Mouse (Mus musculus): Measurements from ENCODE around the gene BC005561. TPM values are rescaled to one million over a fixed set of nuclear protein-coding genes. Genes with fewer than 3 reads are reported as not detected.
"Not testable (repeated sequence)": the region's sequence is repeated elsewhere in the genome, so short reads cannot be mapped to it uniquely, and the experiment has no call there.

BC005561 gene
- polyA plus RNA-seq, 1 experiment from 2014 or later: 2.6 TPM

GRCm38 (mm10) chr5:104482856-104483255 is 25.3 kb upstream of the BC005561 start:
- Histone ChIP-seq H3K9me3 (ENCODE audit: low read length) (no peaks in the 10 kb centered on the region), H3K27ac (ENCODE audit: low read depth) (no peak overlapping the region), H3K4me3 (ENCODE audit: low read depth, low read length) (no peak overlapping the region), H3K4me1 (ENCODE audit: insufficient read depth) (no peaks in the 10 kb centered on the region), H3K27me3 (ENCODE audit: insufficient read depth, low read length) (no peaks in the 10 kb centered on the region), H3K9ac (replicated peaks) (no peak overlapping the region), H3K36me3 (replicated peaks; ENCODE audit: insufficient read depth, low read length) (peaks cover 15% of the 10 kb centered on the region), H3K4me2 (ENCODE audit: low read depth, low read length) (no peak overlapping the region)
- TF ChIP-seq CTCF (IDR thresholded peaks at IDR 0.05; ENCODE audit: low read depth): no peak
- TF ChIP-seq EP300 (IDR thresholded peaks at IDR 0.05; ENCODE audit: low read depth): no peak
- ATAC-seq (no peak), DNase-seq (no peak)
- 75% methylated on average over 8 of the region's 8 CpGs for WGBS (ENCODE audit: insufficient replicate concordance)

DNA sequence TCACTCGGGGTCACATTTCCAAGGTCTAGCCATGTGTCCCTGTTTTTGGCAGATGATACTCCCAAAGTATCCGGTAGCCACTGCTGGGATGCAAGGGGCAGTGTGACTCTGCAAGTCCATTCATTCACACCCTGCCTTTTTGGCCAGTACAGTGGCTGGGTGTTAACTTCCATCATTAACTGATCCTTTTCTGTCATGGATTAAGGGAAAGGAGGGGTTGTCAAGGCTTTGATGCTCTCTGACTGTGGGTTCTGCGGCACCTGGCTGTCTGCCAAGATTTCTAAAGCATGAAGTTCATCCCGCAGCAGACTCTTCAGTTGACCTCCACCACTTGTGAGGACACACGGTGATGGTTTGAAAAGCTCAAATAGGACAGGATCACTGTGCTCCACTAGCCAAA is 16.6 kb upstream of the BC005561 start:
- H3K9me3 ChIP-seq (ENCODE audit: low read length): no peaks in the 10 kb centered on the region
- DNase-seq: no peak
- H3K27me3 ChIP-seq (ENCODE audit: insufficient read depth, low read length): no peaks in the 10 kb centered on the region
- 62% methylated on average over 5 of the region's 5 CpGs for WGBS (ENCODE audit: insufficient replicate concordance)
- no peak overlapping the region for H3K4me3 ChIP-seq (ENCODE audit: low read depth, low read length)
- TF ChIP-seq EP300 (IDR thresholded peaks at IDR 0.05; ENCODE audit: low read depth): no peak
- TF ChIP-seq CTCF (IDR thresholded peaks at IDR 0.05; ENCODE audit: low read depth): no peak
- no peaks in the 10 kb centered on the region for H3K4me1 ChIP-seq (ENCODE audit: insufficient read depth)
- no peak overlapping the region for H3K27ac ChIP-seq (ENCODE audit: low read depth)
- no peak for ATAC-seq
- H3K4me2 ChIP-seq (ENCODE audit: low read depth, low read length): no peak overlapping the region
- peaks cover 18% of the 10 kb centered on the region for H3K36me3 ChIP-seq (replicated peaks; ENCODE audit: insufficient read depth, low read length)
- H3K9ac ChIP-seq (replicated peaks): no peak overlapping the region

DNA sequence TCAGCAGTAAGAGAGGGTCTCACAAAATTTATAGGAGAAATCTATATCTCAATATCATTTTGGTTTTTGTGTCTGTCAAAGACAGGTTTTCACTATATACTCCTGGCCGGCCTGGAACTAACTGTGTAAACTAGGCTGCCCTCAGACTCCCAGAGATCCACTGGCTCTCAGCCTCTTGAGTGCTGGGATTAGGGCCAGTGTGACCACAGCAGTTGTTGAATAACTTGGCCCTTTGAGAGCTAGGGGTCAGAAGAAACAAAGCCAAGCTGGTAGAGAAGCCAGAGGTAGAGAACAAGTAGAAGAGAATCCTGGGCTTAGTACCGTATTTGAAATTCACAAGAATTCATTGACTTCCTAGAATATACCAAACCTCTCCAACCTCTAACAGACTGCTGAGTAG is 3.3 kb upstream of the BC005561 start:
- Histone ChIP-seq H3K4me2 (ENCODE audit: low read depth, low read length) (no peak overlapping the region), H3K27ac (ENCODE audit: low read depth) (no peak overlapping the region), H3K27me3 (ENCODE audit: insufficient read depth, low read length) (no peaks in the 10 kb centered on the region), H3K4me1 (ENCODE audit: insufficient read depth) (peaks cover 6% of the 10 kb centered on the region; the same call in 1 of the 2 replicates), H3K9ac (replicated peaks) (no peak overlapping the region), H3K36me3 (replicated peaks; ENCODE audit: insufficient read depth, low read length) (peaks cover 8% of the 10 kb centered on the region), H3K9me3 (ENCODE audit: low read length) (no peaks in the 10 kb centered on the region), H3K4me3 (ENCODE audit: low read depth, low read length) (no peak overlapping the region)
- 92% methylated on average over 2 of the region's 2 CpGs for WGBS (ENCODE audit: insufficient replicate concordance)
- ATAC-seq: no peak
- TF ChIP-seq EP300 (IDR thresholded peaks at IDR 0.05; ENCODE audit: low read depth) (no peak), CTCF (IDR thresholded peaks at IDR 0.05; ENCODE audit: low read depth) (no peak)
- no peak for DNase-seq

GRCm38 (mm10) chr5:104507829-104508194 is 340 bp upstream of the BC005561 start:
- no peak overlapping the region for H3K9ac ChIP-seq (replicated peaks)
- H3K4me2 ChIP-seq (ENCODE audit: low read depth, low read length): peak overlapping the region; percentile 69
- DNase-seq (no peak), ATAC-seq (no peak)
- H3K36me3 ChIP-seq (replicated peaks; ENCODE audit: insufficient read depth, low read length): peaks cover 3% of the 10 kb centered on the region
- TF ChIP-seq CTCF (IDR thresholded peaks at IDR 0.05; ENCODE audit: low read depth) (no peak), EP300 (IDR thresholded peaks at IDR 0.05; ENCODE audit: low read depth) (no peak)
- no peak overlapping the region for H3K27ac ChIP-seq (ENCODE audit: low read depth)
- no peaks in the 10 kb centered on the region for H3K27me3 ChIP-seq (ENCODE audit: insufficient read depth, low read length)
- H3K4me1 ChIP-seq (ENCODE audit: insufficient read depth): peaks cover 6% of the 10 kb centered on the region; the same call in 1 of the 2 replicates
- no peaks in the 10 kb centered on the region for H3K9me3 ChIP-seq (ENCODE audit: low read length)
- WGBS (ENCODE audit: insufficient replicate concordance): 1% methylated on average over 2 of the region's 2 CpGs
- H3K4me3 ChIP-seq (ENCODE audit: low read depth, low read length): peak overlapping the region; percentile 64

- no peak for TF ChIP-seq EP300 (IDR thresholded peaks at IDR 0.05; ENCODE audit: low read depth)
- no peak for TF ChIP-seq CTCF (IDR thresholded peaks at IDR 0.05; ENCODE audit: low read depth)
- peaks cover 6% of the 10 kb centered on the region; the same call in 1 of the 2 replicates for H3K4me1 ChIP-seq (ENCODE audit: insufficient read depth)
- 0 out of 2 replicates have a peak, but pooled peaks cover 6% of the 10 kb centered on the region for H3K9me3 ChIP-seq (ENCODE audit: low read length)
- 85% methylated on average over 3 of the region's 3 CpGs for WGBS (ENCODE audit: insufficient replicate concordance)
- H3K27ac ChIP-seq (ENCODE audit: low read depth): no peak overlapping the region
- no peak overlapping the region for H3K4me3 ChIP-seq (ENCODE audit: low read depth, low read length)
- no peak overlapping the region for H3K4me2 ChIP-seq (ENCODE audit: low read depth, low read length)
- no peak overlapping the region for H3K9ac ChIP-seq (replicated peaks)
- no peaks in the 10 kb centered on the region for H3K27me3 ChIP-seq (ENCODE audit: insufficient read depth, low read length)
- ATAC-seq: no peak
- no peak for DNase-seq
- H3K36me3 ChIP-seq (replicated peaks; ENCODE audit: insufficient read depth, low read length): no peaks in the 10 kb centered on the region; the same call in 1 of the 2 replicates
These were observed 3.1 kb downstream of the BC005561 start for GRCm38 (mm10) chr5:104511211-104511610.

- no peak overlapping the region for H3K4me2 ChIP-seq (ENCODE audit: low read depth, low read length)
- no peak for ATAC-seq
- H3K27ac ChIP-seq (ENCODE audit: low read depth): no peak overlapping the region
- H3K36me3 ChIP-seq (replicated peaks; ENCODE audit: insufficient read depth, low read length): peaks cover 29% of the 10 kb centered on the region
- H3K9ac ChIP-seq (replicated peaks): no peak overlapping the region
- H3K9me3 ChIP-seq (ENCODE audit: low read length): no peaks in the 10 kb centered on the region
- 81% methylated on average over 1 of the region's 1 CpGs for WGBS (ENCODE audit: insufficient replicate concordance)
- no peaks in the 10 kb centered on the region for H3K4me1 ChIP-seq (ENCODE audit: insufficient read depth)
- DNase-seq: no peak
- H3K27me3 ChIP-seq (ENCODE audit: insufficient read depth, low read length): no peaks in the 10 kb centered on the region
- no peak for TF ChIP-seq CTCF (IDR thresholded peaks at IDR 0.05; ENCODE audit: low read depth)
- no peak for TF ChIP-seq EP300 (IDR thresholded peaks at IDR 0.05; ENCODE audit: low read depth)
- H3K4me3 ChIP-seq (ENCODE audit: low read depth, low read length): no peak overlapping the region
These were observed 30.5 kb downstream of the BC005561 start for GRCm38 (mm10) chr5:104538612-104539011.

GRCm38 (mm10) chr5:104539331-104539730 is 31.2 kb downstream of the BC005561 start:
- no peak for ATAC-seq
- no peak overlapping the region for H3K9ac ChIP-seq (replicated peaks)
- WGBS (ENCODE audit: insufficient replicate concordance): 88% methylated on average over 4 of the region's 4 CpGs
- H3K4me3 ChIP-seq (ENCODE audit: low read depth, low read length): no peak overlapping the region
- H3K27me3 ChIP-seq (ENCODE audit: insufficient read depth, low read length): no peaks in the 10 kb centered on the region
- TF ChIP-seq CTCF (IDR thresholded peaks at IDR 0.05; ENCODE audit: low read depth) (no peak), EP300 (IDR thresholded peaks at IDR 0.05; ENCODE audit: low read depth) (no peak)
- no peaks in the 10 kb centered on the region for H3K9me3 ChIP-seq (ENCODE audit: low read length)
- no peak for DNase-seq
- H3K4me1 ChIP-seq (ENCODE audit: insufficient read depth): no peaks in the 10 kb centered on the region
- H3K36me3 ChIP-seq (replicated peaks; ENCODE audit: insufficient read depth, low read length): peaks cover 29% of the 10 kb centered on the region
- no peak overlapping the region for H3K4me2 ChIP-seq (ENCODE audit: low read depth, low read length)
- no peak overlapping the region for H3K27ac ChIP-seq (ENCODE audit: low read depth)

DNA sequence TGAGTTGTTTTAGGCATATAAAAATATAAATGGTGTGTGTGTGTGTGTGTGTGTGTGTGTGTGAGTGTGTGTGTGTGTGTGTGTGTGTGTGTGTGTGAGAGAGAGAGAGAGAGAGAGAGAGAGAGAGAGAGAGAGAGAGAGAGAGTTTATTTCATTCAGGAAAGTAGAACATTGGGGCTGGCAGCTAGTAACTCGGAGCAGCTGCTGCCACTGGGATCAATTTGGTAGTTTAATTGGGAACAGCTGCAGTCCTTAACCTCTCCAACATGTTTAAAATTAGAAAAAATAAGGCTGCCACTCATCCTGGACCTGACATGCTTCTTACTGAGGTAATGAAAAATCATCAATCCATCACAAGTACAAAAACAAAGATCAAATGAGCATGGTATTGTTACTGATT is 59.9 kb downstream of the BC005561 start:
- 70% methylated on average over 1 of the region's 1 CpGs for WGBS (ENCODE audit: insufficient replicate concordance)
- H3K9ac ChIP-seq (replicated peaks); H3K9me3 ChIP-seq (ENCODE audit: low read length); H3K4me3 ChIP-seq (ENCODE audit: low read depth, low read length); H3K4me1 ChIP-seq (ENCODE audit: insufficient read depth); H3K27ac ChIP-seq (ENCODE audit: low read depth); ATAC-seq; H3K4me2 ChIP-seq (ENCODE audit: low read depth, low read length); DNase-seq; H3K36me3 ChIP-seq (replicated peaks; ENCODE audit: insufficient read depth, low read length); H3K27me3 ChIP-seq (ENCODE audit: insufficient read depth, low read length): not testable (repeated sequence)
